Mouse (Mus musculus): ENCODE data around the gene Sytl1.

DNA sequence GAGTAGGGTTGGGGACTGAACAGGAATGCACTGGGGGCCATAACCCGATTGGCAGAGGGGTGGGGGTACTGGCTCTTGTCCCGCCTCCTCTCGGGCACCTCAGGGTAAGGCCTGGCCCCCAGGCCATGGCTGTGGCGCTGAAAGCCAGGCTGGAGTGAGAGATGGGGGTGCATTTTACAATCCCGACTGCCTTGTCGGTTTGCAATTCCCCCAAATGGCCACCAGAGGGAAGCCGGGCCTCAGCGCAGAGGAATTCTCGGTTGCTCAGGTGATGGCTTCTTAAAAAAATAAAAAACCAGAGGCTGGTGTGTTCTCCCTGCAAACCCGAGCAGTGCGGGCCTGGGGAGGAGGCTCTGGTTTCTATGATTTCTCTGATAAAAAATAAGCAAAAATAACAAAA, 53.5 kb downstream of the Sytl1 start:
- TF ChIP-seq USF1 (IDR thresholded peaks at IDR 0.05; ENCODE audit: low read depth, low read length), result no peak
- no peak for TF ChIP-seq CHD2 (IDR thresholded peaks at IDR 0.05; ENCODE audit: low read length)
